Mouse (Mus musculus) skeletal muscle tissue, adult 2 months (tissue): ENCODE results near the gene Gprc5d.

Source experiments
- DNase-seq: peaks from one replicate; pipeline ENCODE4 v3.0.0-alpha.2; 2012; ENCODE audit warnings: low read depth, low spot score

Gprc5d gene

DNA sequence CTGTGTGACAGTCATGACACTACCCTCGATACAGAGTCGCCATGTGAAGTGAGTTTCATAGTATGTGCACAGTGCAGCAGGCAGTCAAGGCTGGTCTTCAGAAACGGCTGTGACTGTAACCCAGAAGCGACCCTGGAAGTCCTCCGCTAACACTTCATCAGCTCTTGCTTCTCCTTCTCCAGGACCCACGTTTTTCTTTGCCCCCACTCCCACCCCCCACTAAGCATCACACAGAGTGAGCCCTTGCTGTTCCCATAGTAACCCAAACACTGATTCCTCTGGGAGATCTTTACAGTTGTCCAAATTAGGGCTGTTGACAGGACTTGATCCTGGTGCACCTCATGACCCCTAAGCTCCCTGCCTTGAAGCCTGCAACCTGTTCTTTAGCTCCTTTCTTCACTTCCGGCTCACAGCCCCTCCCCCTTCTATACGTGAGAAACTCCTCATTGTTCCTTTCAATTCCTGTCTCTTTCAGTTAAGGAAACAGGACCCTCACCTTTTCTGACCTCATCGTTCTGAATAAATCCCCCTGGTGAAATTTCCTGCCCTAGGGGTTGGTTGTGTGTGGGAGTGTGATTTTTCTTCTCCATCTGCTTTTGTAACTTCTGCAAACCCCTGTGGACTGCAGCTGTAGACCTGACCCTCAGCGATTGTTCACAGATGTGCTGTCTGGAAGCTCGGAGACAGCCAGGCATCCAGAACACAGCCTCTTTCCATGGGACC, 18.5 kb upstream of the Gprc5d start:
- DNase-seq = peak; percentile 57

DNA sequence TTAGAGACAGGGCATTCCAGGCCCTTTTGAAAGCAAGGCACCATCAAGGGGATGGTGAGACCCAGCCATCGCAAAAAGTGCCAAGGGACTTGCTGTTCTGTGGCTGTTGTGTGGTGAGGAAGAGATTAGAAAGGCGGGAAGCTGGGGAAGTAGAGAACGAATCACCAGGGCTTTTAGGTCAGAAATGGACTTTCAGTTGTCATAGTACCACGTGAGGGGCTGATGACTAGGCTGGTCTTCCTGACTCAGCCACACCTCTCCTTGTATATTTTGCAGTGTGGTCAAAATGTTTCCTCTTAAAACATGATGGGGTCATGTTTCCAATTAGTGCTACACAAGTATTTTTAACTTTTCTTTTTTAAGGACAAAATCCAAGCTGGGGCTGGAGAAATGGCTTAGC, 17.7 kb upstream of the Gprc5d start:
- no peak for DNase-seq

DNA sequence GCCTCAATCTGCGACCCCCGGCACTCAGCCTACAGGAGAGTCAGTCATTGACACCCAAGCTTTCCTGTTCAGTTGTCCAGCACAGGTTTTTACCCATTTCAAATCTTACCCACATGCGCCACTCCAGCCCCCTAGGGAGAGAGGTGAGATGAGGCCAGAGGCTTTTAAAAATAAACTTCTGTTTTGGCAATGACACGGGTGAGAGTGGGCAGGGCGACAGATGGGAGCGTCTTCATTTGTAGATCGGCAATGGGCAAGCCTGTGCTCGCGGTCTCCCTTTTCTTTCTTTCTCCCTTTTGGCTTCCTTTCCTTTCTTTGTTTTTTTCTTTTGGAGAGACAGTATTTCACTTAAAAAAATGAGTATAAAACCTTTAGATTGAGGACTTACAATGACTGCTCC, 15.4 kb upstream of the Gprc5d start:
- no peak for DNase-seq

DNA sequence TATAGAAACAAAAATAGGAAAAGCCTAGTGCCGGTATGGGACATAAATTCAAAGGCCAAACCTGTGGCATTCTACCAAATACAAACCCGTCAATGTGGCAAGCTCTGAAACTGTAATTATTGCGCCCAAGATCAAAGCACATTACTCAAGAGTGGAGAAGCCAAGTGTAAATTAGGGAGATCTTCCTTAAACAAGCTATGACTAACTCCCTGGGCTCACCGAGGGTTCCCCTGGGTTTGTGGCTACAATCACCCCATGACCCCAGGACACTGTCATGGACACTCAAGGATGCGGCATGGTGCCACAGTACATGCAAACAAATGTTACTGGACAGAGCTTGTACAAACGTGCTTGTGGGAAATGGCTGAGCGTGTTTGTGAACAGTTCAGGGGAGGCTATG, 15.0 kb upstream of the Gprc5d start:
- no peak for DNase-seq

DNA sequence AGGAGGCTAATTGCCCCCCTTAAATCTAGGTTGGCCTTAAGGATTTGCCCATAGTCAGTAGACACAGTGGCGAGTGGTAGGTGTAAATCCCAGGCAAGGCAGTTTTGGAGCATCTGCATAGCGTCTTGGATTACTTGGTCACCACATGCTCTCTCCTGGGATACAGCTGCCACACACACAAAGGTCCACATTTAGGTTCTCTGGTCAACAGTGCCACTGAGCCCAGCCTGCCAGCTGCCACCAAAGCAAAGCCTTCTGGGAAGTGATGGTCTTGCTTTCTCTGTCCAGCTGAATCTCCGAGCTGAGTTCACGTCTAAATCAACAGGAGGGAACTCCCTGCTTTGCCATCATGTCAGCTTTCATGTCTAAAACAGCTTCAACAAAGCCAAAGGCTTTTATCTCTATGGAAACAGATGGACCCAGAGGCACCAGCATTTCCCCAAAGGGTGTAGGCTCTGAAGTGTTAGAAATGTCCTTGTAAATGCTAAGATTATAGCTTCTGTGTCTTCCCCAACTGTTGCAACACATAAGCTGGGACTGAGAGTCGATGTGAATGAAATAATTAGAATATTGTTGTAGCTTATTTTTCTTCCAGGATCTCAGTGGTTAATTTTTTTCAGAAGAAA, 6.8 kb upstream of the Gprc5d start:
- no peak for DNase-seq

DNA sequence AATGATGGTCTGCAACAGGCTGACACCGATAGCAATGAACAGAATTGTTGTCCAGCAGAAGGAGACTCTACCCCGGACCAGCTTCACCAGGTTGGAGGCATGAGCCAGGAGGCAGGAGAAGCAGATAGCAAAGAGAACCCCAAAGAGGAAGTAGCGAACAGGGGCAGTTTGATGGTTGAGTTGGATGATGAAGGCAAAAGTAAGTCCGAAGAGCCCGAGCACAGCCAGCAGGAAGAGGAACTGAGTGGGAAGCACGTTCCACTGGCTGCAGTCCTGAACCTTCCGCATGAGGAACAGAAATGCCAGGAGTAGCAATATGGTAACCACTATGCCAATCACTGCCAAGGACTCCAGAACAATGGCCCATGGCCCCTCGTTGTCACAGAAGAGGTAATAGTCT, 1.6 kb downstream of the Gprc5d start:
- DNase-seq = no peak

DNA sequence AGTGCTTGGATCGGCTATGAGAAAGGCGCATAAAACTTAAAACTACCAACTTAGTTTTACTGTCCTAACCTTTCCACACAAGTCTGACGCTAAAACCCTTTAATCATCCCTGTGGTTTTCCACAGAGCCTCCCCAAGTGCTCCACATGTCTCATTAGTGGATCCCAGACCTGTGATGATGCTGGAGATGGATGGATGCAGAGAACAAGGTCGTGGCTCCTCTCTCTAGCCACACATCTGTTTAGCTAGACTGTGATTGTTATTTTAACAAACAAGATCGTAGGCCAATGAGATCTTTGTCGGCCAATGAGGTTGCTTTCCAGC, 5.0 kb downstream of the Gprc5d start:
- DNase-seq = no peak

DNA sequence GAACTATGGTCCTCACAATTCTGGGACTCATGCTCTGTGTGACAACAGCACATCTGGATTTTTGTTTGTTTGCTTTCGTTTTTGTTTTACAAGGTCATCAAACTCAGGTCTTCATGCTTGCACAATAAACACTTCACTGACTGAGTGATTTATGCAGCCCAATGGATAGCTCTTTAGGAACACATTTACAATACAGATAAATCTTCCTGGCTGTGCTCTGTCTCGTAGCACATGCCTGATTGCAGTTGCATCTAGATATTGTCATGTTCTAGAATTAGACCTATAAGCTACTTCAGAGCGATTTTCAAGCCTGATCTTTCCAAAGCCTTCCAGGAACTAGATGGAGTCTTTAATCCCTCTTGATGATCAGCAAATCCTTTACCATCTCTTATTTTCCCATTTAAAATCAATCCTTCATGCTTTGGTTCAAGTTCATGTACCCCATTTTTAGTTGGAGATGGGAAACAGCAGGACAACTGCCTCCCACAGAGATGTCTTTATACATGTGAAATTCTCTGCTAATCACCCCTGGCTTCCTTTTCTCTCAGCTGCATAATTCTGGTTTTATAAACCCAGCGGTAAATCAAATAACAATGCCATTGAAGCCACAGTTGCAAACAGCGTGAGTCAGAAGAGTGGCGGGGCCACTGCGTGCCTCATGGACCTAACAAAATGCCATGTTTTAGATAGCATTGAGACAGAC, 5.5 kb downstream of the Gprc5d start:
- DNase-seq = no peak

DNA sequence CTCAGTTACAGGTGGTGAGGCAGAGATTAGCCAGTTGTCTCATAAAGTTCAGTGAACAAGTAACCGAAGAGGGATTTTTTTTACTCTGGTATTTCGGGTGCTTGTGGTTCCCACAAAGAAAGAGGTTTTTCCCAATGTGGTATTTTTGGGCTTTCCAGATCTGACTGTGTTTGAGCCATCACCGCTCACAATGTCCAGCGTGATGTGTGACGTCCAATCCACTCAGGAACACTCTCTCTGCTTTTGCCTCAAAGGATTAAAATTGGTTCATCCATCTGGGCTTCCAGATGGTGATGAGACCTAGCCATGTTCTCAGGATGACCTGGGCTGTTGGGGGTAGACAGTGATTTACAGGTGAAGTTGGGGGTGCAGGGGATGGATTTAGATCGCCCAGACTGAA, 11.1 kb downstream of the Gprc5d start:
- no peak for DNase-seq

DNA sequence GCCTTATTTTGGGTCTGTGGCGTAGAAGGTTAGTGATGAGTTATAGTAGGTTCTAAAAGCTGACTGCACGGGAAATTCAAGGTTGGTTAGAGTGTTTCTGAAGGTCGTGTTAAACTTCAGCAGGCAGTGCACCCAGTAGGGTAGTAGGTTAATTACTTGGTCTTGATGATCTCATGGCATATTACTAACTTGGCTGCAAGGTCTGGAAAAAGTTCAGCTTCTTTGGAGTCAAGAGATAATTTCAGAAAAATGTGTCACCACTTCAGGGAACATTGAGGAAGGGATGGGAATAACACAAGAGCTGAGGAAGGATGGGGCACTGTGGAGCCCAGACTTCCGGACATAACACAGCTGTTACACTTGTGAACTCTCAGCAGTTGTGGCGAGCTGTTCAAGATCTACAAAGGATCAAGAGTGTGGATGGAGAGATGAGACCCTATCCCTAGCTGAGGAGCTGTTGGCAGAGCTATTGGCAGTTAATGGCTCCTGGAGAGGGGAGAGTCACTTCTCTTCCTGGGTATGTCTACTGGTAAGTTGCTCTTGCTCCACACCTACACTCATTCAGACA, 15.3 kb downstream of the Gprc5d start:
- no peak for DNase-seq

DNA sequence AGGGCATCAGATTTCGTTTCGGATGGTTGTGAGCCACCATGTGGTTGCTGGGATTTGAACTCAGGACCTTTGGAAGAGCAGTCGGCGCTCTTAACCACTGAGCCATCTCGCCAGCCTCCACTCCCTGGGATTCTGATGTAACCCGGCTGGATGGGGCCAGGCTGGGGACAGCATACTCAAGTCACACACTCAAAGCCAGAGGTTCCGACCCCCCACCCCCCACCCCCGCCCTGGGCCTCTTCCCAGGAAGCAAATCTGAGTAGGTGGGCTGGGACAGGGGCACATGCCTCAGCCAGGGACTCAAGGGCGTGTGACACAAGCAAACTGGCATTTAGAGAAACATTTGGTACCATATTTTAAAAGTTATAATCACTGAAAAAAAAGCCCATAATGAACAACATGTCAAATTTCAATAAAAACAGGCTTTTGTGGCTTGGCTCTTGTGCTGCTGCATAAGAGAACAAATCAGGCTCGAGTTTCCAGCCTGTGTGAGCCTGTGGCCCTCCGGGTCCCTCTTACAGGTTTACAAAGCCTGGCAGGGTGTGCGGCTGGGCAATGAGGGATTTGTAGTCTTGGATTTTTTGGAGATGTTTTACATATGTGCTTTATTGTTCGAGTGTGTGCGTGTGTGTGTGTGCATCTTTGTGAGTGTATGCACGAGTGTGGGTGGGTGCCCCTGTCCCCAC, 17.2 kb downstream of the Gprc5d start:
- DNase-seq = no peak

DNA sequence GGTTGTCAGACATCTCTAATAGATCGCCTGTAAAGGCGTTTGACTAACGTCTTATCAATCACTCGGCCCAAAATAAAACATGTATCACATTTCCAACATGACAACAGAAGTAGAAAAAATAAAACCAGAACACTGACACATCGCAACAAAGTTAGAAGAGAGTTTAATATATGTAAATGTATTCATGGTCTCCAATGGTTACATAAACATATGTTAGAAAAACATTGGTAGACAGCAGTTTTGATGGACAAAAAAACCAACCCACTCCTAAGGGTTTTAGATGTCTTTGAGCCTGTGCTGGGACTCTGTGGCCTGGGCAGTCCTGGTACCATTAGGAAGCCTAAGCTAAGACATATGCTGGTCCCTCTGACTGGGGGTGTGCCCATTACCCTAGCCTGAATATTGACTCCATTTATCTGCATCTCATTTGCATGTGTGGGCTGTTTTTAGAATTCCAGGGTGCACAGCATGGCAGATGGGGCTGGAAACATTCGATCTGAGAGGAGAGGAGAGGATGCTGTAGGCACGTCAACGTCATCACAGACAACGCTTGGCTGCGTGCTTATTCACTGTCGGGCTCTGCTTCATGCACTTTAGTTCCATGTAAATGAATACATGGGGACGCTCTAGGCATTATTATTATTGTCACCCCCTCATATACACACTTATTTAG, 25.1 kb downstream of the Gprc5d start:
- no peak for DNase-seq

DNA sequence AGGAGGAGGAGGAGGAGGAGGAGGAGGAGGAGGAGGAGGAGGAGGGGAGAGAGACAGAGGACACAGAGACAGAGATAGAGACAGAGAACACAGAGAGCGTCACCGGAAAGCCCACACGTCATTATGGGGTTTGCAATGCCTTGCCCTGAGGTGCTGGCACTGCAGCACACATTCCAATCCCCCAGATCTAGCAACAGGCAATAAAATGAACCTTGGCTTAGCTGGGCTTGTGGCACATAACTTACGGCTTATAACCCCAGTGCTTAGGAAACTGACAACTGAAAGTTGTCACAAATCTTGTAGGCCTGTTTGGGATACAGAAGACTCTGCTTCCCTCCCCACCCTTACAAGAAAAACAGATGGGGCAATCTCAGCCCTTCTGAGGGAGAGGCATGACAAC, 27.4 kb downstream of the Gprc5d start:
- DNase-seq = no peak

DNA sequence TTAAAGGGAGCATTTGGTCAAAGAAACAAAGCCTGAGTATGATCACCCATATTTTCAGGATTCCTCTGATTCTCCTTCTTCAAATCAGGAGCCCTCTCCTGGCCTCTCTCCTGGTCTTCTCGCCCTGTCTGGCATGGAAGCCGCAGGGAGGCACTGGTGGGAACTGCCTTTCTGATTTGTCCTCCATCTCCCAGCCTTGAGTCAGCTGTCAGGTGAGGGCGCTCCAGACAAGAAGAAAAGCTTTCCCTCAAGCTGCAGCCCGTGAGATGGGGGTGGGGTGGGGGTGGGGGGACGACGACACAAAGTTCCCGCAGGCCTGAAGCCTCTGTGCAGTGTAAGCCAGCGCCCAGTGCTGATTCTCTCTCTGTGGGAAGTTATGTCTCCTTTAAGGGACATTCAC, 28.3 kb downstream of the Gprc5d start:
- no peak for DNase-seq

DNA sequence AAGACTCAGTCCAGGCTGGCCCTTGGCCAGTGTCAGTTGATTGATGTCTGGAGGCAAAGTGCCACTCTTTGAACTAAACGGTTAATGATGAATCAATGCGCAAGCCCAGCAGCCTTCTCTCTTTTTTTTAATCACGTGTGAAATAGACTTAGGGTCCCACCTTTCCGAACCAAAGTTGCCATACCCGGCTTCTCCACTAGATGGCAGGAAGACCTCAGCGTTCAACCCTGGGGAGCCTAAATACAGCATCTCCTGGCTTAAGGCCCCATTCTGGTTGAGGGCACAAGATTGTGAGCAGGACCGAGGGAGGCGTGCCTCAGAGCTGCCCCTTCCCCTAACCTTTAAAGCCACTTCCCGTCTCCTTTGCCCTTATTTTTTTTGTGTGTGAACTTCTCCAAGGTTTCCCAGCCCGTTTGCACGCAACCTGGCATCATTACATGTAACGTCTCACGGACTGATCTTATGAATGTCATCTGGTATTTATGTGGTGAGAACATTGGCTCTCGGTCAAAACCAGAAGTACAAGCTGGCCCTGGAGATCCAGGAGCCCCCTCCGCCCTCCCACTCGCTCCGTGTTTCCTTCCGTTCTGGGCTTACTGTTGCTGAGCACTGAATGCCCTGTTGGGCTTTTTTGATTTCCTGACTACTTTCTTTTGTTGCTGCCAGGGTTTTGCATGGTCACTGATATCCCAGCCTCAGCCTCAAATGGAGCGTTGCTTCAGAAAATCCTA, 30.2 kb downstream of the Gprc5d start:
- DNase-seq = peak; percentile 55

DNA sequence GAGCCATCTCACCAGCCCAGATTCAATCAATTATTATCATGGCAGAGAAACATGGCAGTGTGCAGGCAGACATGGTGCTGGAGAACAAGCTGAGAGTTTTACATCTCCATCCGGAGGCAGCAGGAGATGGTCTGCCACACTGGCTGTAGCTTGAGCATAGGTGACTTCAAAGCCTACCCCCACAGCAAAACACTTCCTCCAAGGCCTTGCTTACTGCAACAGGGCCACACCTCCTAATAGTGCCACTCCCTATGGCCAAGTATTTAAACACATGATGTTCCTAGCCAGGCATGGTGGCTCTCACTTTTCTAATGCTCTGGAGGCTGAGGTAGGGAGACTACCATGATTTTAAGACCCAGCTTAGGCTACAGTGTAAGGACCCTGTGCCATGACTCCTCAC, 32.4 kb downstream of the Gprc5d start:
- DNase-seq = no peak

DNA sequence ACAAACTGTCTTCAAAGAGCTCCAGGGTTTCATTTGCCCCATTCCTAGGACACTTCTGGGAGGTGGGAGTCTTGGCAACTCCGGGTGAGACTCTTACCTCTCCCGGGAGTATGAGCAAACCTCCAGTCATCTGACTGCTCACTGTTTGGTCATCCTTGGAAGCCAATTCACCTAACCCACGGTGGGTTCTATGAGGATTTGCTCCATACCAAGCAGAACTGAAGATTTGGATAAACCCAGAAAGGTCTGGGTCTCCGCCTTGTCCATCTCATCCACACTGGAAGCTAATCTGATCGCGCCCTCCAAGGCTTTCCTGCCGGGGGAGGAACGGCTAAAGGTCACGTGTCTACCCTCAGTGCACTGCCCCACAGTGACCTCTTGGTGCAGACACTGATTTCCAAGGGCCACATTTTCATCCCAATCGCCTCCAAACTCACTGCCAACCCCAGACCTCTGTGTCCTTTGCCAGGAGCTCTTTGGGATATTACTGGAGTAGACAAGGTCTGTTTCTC, 34.0 kb downstream of the Gprc5d start:
- no peak for DNase-seq

DNA sequence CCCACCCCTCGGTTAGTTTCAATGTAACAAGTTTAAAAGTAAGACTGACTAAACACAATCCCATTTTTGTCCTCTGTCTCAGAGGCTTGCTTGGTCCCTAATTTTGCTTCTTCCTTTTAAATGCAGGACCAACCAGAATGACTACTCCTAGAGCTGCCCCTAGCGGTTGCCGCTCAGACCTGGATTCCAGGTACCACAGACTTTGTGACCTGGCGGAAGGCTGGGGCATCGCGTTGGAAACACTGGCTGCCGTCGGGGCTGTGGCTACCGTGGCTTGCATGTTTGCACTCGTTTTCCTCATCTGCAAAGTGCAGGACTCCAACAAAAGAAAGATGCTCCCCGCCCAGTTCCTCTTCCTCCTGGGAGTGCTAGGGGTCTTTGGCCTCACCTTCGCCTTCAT, 39.7 kb downstream of the Gprc5d start:
- DNase-seq = no peak

DNA sequence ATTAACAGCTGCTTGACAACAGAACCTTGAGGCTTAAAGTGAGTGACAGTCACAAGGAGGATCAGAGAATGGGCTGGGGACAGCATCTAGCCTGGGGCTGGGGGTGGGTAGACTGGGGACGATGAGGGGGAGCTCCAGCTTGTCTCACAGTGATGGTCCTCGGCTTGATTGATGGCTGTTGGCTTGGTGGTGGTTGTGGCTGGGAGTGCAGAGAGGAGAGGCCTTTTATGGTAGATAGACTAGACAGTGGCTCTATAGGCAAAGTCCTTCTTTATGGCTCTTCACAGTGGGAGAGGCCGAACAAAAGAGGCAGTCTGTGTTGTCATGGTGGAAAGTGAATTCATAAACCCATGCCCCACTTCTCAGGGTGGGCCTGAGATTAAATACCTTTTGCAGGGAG, 41.9 kb downstream of the Gprc5d start:
- no peak for DNase-seq

DNA sequence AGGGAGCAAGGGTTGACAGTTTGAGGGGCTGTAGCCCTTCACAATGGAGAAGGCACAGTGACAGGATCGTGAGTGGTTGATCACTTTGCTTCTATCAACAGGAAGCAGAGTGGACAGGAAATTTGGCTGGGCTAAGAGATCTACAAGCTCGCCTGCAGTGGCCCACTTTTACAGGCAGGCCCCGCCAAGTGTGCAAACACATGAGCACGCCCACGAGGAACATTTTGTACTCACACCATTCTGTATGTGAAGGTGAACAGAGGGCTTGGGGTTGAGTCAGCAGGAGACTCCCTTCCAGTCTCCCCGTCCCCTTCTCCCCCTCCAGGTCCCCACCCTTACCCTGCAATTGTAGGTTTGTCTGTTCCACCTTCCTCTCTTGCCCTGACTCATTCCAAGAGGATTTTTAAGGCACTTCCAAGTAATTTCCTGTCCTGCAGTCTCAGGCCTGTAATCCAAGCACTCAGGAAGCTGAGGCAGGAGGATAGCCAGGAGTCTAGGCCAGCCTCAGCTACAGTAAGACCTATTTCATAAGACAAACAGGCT, 43.6 kb downstream of the Gprc5d start:
- no peak for DNase-seq

DNA sequence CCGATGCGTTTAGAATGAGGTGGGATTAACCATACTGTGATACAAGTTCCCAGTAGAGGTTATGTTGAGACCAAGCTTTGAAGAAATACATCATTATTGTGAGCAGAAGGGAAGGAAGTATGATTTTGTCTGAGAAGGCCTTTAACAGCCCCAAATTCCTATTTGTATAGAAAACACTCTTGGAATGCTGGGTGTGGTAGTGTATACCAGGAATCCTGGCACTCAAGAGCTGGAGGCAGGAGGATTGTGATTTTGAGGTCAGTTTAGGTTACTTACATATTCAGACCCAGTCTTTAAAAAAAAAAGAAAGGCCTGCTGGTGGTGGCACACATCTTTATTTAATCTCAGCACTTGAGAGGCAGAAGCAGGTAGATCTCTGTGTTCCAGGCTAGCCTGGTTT, 47.7 kb downstream of the Gprc5d start:
- no peak for DNase-seq
